Mouse (Mus musculus) CH12.LX (cell line): ENCODE measurements around the gene Krt83. TPM values are rescaled to one million over a fixed set of nuclear protein-coding genes. Genes with fewer than 3 reads are reported as not detected.
A peak's percentile ranks its signal among the peaks of the same experiment; 100 is the strongest.

ENCODE experiments used
- DNase-seq: peaks from one replicate; pipeline ENCODE4 v3.0.0-alpha.2; 2013; ENCODE audit errors: extremely low read depth
- H3K27ac ChIP-seq: 2 replicates; pipeline ENCODE4 v1.5.1; 2012; ENCODE audit warnings: low read depth, mild to moderate bottlenecking, control low read depth, moderate library complexity; ENCODE audit not compliant: insufficient read depth
- H3K27me3 ChIP-seq: replicated peaks from 2 replicates; pipeline ENCODE3; 2012; ENCODE audit warnings: inconsistent platforms
- H3K36me3 ChIP-seq, 2 experiments: replicated peaks in 1 of 2; 2 replicates each; pipeline versions ENCODE3 to v1.6.1; 2012; ENCODE audit warnings: inconsistent platforms in 1 of 2, low read length in 1 of 2, mild to moderate bottlenecking in 1 of 2, mixed read lengths in 1 of 2, moderate library complexity in 1 of 2; ENCODE audit not compliant: control insufficient read depth in 1 of 2, insufficient read depth in 1 of 2
- H3K4me1 ChIP-seq, 2 experiments: 2 replicates each; pipeline ENCODE4 v1.6.1; 2012; ENCODE audit warnings: inconsistent platforms in 1 of 2, moderate library complexity in 1 of 2; ENCODE audit not compliant: insufficient read depth in 2 of 2, control insufficient read depth in 1 of 2
- H3K4me2 ChIP-seq: 2 replicates; pipeline ENCODE4 v1.6.1; 2012; ENCODE audit warnings: low read depth, mild to moderate bottlenecking, control low read depth; ENCODE audit not compliant: poor library complexity, insufficient read depth, severe bottlenecking
- H3K4me3 ChIP-seq, 3 experiments: fragments of 150-350 bp in 1 of 3; sonication (generic) in 1 of 3; replicated peaks in 1 of 3; 2 replicates each; pipeline versions ENCODE3 to v1.5.1; 2011 to 2012; ENCODE audit warnings: low read depth in 2 of 3, low read length in 2 of 3, mild to moderate bottlenecking in 2 of 3, moderate library complexity in 2 of 3, control low read depth in 1 of 3, improper control_type of control experiment in 1 of 3, inconsistent platforms in 1 of 3, mixed read lengths in 1 of 3; ENCODE audit not compliant: poor library complexity in 1 of 3
- H3K79me2 ChIP-seq: replicated peaks from 2 replicates; pipeline ENCODE4 v1.6.1; 2012; ENCODE audit warnings: mild to moderate bottlenecking, moderate library complexity; ENCODE audit not compliant: control insufficient read depth, poor library complexity, insufficient read depth, severe bottlenecking; ENCODE audit errors: extremely low read depth
- H3K9ac ChIP-seq: 2 replicates; pipeline ENCODE4 v1.6.1; 2012; ENCODE audit warnings: low read depth, mild to moderate bottlenecking, control low read depth, moderate library complexity; ENCODE audit not compliant: insufficient read depth
- H3K9me3 ChIP-seq: replicated peaks from 2 replicates; pipeline ENCODE3; 2012; ENCODE audit warnings: low read length, inconsistent platforms, mixed read lengths
- BHLHE40 ChIP-seq: IDR thresholded peaks from 2 replicates; pipeline ENCODE4 v1.6.1; 2011; ENCODE audit warnings: mild to moderate bottlenecking, low read depth, low read length, improper control_type of control experiment
- CTCF ChIP-seq, 2 experiments: IDR thresholded peaks in 1 of 2; conservative IDR thresholded peaks in 1 of 2; 2 replicates each; pipeline ENCODE4 v1.5.1; 2011 to 2012; ENCODE audit warnings: low read depth in 2 of 2, low read length in 2 of 2, improper control_type of control experiment in 1 of 2, inconsistent platforms in 1 of 2, mild to moderate bottlenecking in 1 of 2, moderate library complexity in 1 of 2
- GABPA ChIP-seq: IDR thresholded peaks from 2 replicates; pipeline ENCODE4 v1.6.1; 2012; ENCODE audit warnings: low read depth, low read length, improper control_type of control experiment, inconsistent platforms; ENCODE audit not compliant: insufficient replicate concordance
- MAX ChIP-seq: IDR thresholded peaks from 2 replicates; pipeline ENCODE4 v1.6.1; 2011; ENCODE audit warnings: low read length, improper control_type of control experiment
- MAZ ChIP-seq: IDR thresholded peaks from 2 replicates; pipeline ENCODE4 v1.6.1; 2012; ENCODE audit warnings: low read depth, mild to moderate bottlenecking, inconsistent platforms, low read length, improper control_type of control experiment, moderate library complexity
- MEF2A ChIP-seq: IDR thresholded peaks from 2 replicates; pipeline ENCODE4 v1.6.1; 2014; ENCODE audit warnings: low read depth, mild to moderate bottlenecking, inconsistent platforms, low read length, improper control_type of control experiment, borderline replicate concordance
- MYC ChIP-seq: IDR thresholded peaks from 2 replicates; pipeline ENCODE4 v1.6.1; 2011; ENCODE audit warnings: low read depth, mild to moderate bottlenecking, improper control_type of control experiment, low read length
- RAD21 ChIP-seq: IDR thresholded peaks from 2 replicates; pipeline ENCODE4 v1.6.1; 2011; ENCODE audit warnings: low read depth, mild to moderate bottlenecking, low read length, improper control_type of control experiment, moderate library complexity
- SMC3 ChIP-seq: IDR thresholded peaks from 2 replicates; pipeline ENCODE4 v1.6.1; 2011; ENCODE audit warnings: low read depth, low read length, improper control_type of control experiment
- USF1 ChIP-seq: IDR thresholded peaks from 2 replicates; pipeline ENCODE4 v1.6.1; 2014; ENCODE audit warnings: low read depth, mild to moderate bottlenecking, inconsistent platforms, low read length, improper control_type of control experiment
- USF2 ChIP-seq: conservative IDR thresholded peaks from 2 replicates; pipeline ENCODE4 v1.6.1; 2011; ENCODE audit warnings: low read depth, low read length, improper control_type of control experiment
- ZMIZ1 ChIP-seq: IDR thresholded peaks from 2 replicates; pipeline ENCODE4 v1.6.1; 2012; ENCODE audit warnings: low read depth, mild to moderate bottlenecking, inconsistent platforms, low read length, improper control_type of control experiment
- dilution Hi-C: fragments of 300-500 bp; cut with MboI; formaldehyde crosslinking; loops from 2 replicates; pipeline ENCODE4 v1.14.3; 2020; ENCODE audit warnings: low sequenced_read_pairs; ENCODE audit not compliant: extremely low pct_unique_long_range_greater_than_20kb, extremely low pct_ligation_motif_present
- in situ Hi-C: fragments of 300-500 bp; cut with MboI; formaldehyde crosslinking; loops from 3 replicates; pipeline ENCODE4 v1.14.3; 2019; ENCODE audit warnings: low sequenced_read_pairs, low pct_ligation_motif_present, low pct_unique_long_range_greater_than_20kb, mixed read lengths
- polyA plus RNA-seq: library from polyadenylated mRNA; unstranded; fragments of >175 nt; gene quantifications from 2 replicates; pipeline ENCODE4 v1.2.1, GENCODE M21; 2012; ENCODE audit warnings: low read depth; ENCODE audit not compliant: insufficient read length
- total RNA-seq, 2 experiments: library from RNA; depleted of rRNA; stranded (reverse); fragments of 300-350 nt in 1 of 2; fragments of >200 nt in 1 of 2; gene quantifications; 2 replicates each; pipeline ENCODE4 v1.2.3; 2012 to 2014

Gene Krt83
- total and polyA plus RNA-seq, 3 experiments: not detected

- Histone ChIP-seq H3K9ac (no peak overlapping the region), H3K27me3 (peaks cover 95% of the 10 kb centered on the region), H3K4me1 (peaks cover 3 to 13% of the 10 kb centered on the region in 2 experiments; a peak in 3 of 4 replicates), H3K4me3 (no peak overlapping the region), H3K9me3 (no peaks in the 10 kb centered on the region), H3K79me2 (no peaks in the 10 kb centered on the region), H3K4me2 (no peak overlapping the region), H3K27ac (no peak overlapping the region), H3K36me3 (no peaks in the 10 kb centered on the region)
- dilution Hi-C loops: no loop called here
- no peak for DNase-seq
- in situ Hi-C loops: no loop called here
- TF ChIP-seq USF2: no peak
- TF ChIP-seq, all 38 proteins: peak for 0
These were observed 9.3 kb downstream of the Krt83 start for GRCm38 (mm10) chr15:101482056-101482455.

DNA sequence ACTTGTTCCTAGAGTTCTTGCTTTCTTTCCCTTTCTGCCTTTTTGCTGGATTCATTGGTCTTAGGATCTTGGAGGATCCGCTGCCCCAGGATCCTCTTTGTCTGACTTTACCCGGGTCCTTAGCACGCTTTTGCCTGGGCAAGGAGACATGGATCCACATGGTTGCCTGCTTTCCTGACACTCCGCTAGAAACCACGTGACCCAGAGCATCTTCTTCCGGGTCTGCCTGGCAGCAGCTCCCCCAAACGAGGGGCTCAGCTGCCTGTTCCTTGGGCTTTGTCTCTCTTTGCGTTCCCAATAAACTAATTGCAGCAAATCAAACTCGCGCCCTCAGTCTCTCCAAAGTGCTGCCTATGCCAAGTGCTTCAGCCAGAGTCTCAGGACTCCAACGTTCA lies 11.6 kb downstream of the Krt83 start:
- in situ Hi-C loops: no loop called here
- H3K27me3 ChIP-seq: peaks cover 91% of the 10 kb centered on the region
- dilution Hi-C loops: no loop called here
- H3K9ac ChIP-seq: no peak overlapping the region
- no peaks in the 10 kb centered on the region for H3K36me3 ChIP-seq
- no peak for TF ChIP-seq MYC
- no peak for TF ChIP-seq ZMIZ1
- no peak for TF ChIP-seq SMC3
- TF ChIP-seq MEF2A: no peak
- no peak for TF ChIP-seq BHLHE40
- no peak for TF ChIP-seq GABPA
- no peak for TF ChIP-seq MAZ
- TF ChIP-seq USF1: peak; percentile 12; the same call in 1 of the 2 replicates
- 0 out of 2 replicates have a peak, but pooled peaks have one; percentile 24 for TF ChIP-seq MAX
- no peaks in the 10 kb centered on the region for H3K4me1 ChIP-seq
- H3K4me3 ChIP-seq: no peak overlapping the region
- no peak overlapping the region for H3K27ac ChIP-seq
- no peak for DNase-seq
- no peaks in the 10 kb centered on the region for H3K9me3 ChIP-seq
- H3K4me2 ChIP-seq: no peak overlapping the region; the same call in 1 of the 2 replicates
- H3K79me2 ChIP-seq: no peaks in the 10 kb centered on the region

DNA sequence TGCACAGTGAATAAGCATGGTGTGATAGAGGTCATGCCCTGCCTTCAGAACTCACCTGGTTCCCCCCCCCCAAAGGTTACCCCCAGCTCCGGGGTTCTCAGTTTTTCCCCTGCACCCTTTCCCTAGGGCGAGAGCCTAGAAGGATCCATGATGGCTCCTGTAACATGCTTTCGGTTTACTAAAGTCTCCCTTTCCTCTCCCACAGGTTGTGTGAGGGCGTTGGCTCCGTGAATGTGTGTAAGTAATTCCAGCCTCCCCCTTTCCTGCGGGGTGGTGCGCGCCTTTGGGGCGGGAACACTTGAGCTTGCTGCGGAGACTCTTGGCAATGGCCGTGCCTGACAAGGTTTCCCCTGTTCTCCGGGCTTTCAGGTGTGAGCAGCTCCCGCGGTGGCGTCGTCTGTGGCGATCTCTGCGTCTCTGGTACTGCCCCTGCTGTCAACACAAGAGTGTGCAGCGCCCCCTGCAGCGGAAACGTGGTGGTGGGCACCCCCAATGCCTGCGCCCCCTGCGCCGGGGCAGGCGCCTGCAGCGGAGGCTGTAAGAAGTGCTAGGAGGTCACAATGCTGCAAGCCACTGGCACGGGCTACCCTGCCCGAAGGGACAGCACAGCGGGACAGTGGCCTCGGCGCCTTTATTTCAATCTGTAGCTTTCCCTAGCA lies 12.2 kb downstream of the Krt83 start:
- no peaks in the 10 kb centered on the region for H3K79me2 ChIP-seq
- dilution Hi-C loops (no loop called here), in situ Hi-C loops (no loop called here)
- peaks cover 87% of the 10 kb centered on the region for H3K27me3 ChIP-seq
- no peak overlapping the region for H3K4me3 ChIP-seq
- H3K9me3 ChIP-seq: no peaks in the 10 kb centered on the region
- no peak overlapping the region for H3K27ac ChIP-seq
- peak in 1 of 2 experiments; percentile 64; a peak in 2 of 4 replicates for TF ChIP-seq CTCF (conservative IDR thresholded peaks at IDR 0.05 in 1 of 2, IDR thresholded peaks at IDR 0.05 in 1 of 2; ENCODE audit: low read depth in 2 of 2, low read length in 2 of 2)
- TF ChIP-seq SMC3: peak; percentile 37
- TF ChIP-seq RAD21: peak; percentile 12
- TF ChIP-seq MEF2A: no peak
- H3K4me2 ChIP-seq: no peak overlapping the region; the same call in 1 of the 2 replicates
- H3K36me3 ChIP-seq: no peaks in the 10 kb centered on the region
- DNase-seq: no peak
- no peak overlapping the region for H3K9ac ChIP-seq
- H3K4me1 ChIP-seq: no peaks in the 10 kb centered on the region
